Mouse (Mus musculus) T-helper 1 cell (primary cell): ENCODE measurements around the gene Abcc1.

Experiments used
- in situ Hi-C: fragments of 300-600 bp; cut with MboI, MseI; formaldehyde crosslinking; loops from one replicate; pipeline ENCODE4 v1.15.1; 2025; ENCODE audit warnings: high pct_unique_total_duplicates

Gene Abcc1

DNA sequence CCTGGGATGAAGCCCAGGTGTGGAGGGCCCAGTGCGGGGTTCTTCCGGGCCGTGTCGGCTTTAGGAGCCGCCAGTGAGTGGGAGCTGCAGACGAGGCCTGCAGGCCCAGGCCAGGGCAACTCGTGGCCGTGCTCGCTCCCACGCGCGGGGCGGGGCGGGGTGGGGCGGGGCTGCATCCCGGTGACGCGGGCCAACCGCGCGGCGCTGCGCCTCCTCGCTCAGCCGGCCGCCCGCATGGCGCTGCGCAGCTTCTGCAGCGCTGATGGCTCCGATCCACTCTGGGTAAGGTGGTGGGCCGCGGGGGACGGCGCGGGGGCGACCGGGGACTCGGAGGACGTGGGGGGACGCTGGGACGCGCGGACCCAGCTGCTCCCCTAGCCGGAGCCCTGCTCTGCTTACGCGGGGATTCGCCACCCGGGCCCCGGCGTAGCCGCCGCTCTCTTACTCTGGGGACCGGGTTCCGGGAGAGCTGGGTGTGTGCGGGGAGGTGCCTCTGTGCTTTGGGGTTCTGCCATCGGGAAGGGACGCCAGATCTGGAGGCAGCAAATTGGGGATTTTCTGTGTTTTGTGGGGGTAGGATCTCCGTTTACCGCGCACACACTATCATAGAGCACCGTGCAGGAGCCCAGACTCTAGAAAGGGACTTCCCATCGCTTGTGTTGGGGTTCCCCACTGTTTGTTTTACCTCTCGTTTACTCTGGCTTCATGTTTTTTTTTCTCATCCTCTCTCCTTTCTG, at the start of gene Abcc1:
Gene Abcc1, plus strand, starts transcription at position 197 of the 737 bp plus-strand sequence.
- in situ Hi-C loops: loop anchor here (5.0 kb wide), 1 partner anchor 39 kb away; no protein-coding TSS in a partner anchor

DNA sequence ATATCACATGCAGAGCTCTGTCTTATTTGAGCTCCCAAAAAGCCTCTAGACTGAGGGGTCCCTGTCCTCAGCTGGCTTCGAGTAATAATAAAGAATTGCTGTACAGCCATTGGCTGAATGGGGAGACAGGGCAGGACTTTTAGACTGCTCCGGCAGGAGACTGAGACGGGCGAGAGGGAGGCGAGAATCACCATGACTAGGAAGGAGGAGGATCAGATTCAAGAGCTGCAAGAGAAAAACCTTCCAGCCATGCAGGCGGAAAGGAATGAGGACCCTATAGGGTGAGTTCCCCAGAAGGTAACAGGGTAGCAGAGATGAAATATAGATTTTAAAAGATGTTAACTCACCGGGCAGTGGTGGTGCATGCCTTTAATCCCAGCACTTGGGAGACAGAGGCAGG, 48.4 kb upstream of the Abcc1 start:
- in situ Hi-C loops: loop anchor here (10.0 kb wide), 1 partner anchor 1552 kb away; the partner anchor contains the start of gene Mzt2

DNA sequence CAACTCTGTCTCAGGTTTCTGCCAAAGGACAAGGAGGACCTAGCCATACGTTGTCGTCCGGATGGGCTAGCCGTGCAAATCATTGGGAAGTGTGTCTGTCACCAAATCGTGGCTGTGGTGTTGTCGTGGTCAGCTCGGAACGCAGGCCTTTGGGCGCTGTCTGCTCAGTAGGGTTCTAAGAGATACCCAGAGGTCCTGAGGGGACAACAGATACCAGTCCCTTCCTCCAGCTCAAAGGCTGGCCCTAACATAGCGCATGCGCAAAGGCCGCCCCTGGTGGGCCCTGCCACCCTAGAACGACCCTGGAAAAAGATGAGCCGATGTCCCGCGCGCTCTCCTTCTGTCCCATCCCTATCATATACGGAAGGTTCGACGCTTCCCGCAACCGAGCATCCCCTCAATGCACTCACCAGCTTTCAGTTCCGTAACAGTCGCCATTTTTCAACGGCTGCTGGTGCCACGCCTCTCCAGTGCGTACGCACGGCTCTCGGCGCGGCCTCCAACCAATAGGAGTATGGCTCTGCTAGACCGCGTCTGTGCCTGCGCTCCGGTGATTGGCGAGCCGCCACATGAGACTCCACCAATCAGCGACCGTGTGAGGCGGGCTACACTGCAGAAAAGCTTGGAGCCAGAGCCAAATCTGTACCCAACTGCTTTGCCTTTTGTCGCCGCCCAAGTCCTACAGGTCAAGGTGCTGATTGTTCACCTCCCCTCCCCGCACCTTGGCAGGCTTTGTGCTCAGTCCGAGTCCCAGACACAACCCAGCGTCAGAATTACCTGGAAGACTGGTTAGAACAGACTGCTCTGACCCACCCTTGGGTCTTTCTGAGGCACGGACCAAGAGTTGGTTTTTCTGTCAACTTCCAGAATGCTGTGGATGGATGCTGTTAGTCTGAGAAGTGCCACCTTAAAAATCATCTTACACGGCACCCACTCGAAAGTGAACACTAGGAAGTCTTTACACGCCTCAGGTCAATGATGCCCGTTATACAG, 44.2 kb upstream of the Abcc1 start, which contains the start of gene Fopnl:
Gene Fopnl, minus strand, starts transcription at position 522 of the 993 bp plus-strand sequence.
- in situ Hi-C loops: loop anchor here (10.0 kb wide), 1 partner anchor 1548 kb away; the partner anchor contains the start of gene Mzt2

DNA sequence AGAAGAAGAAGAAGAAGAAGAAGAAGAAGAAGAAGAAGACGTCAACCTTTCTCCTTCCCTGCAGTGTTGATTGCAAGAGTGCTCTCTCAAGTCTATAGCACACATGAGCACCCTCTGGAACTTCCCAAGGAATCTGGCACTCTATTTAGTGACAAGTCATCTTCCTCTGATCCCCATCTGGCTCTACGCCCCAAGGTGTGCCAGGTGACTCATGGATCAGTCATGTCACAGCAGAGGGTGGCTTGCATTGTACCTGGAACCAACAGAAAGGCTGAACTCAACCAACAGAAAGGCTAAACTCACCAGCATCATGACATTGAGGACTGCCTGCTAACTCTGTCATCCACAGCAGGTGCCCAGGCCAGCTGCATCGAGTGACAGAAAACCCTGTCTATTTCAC, 41.7 kb upstream of the Abcc1 start:
- in situ Hi-C loops: loop anchor here (5.0 to 10.0 kb wide), 2 partner anchors 43 to 1545 kb away; partner anchors contain the start of genes Abcc1 and Mzt2

DNA sequence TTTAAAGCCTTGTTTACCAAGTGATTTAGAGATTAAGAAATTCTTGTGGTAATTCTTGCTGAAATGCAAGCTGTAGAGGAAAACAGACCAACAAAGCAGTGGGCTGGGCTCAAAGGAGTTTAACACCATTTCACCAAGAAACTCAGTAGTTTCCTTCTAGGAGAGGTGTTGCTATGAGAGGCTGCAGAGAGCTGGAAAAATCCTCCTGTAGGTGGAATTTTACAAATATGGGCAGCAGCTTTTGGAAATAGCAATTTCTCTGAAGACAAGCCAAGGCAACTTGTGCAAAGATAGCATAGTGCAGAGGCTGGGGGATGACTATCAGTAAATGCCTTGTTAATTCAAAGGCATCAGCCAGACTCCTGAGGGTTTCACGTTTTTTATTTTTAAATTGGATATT, 40.9 kb upstream of the Abcc1 start:
- in situ Hi-C loops: loop anchor here (5.0 kb wide), 1 partner anchor 42 kb away; the partner anchor contains the start of gene Abcc1

DNA sequence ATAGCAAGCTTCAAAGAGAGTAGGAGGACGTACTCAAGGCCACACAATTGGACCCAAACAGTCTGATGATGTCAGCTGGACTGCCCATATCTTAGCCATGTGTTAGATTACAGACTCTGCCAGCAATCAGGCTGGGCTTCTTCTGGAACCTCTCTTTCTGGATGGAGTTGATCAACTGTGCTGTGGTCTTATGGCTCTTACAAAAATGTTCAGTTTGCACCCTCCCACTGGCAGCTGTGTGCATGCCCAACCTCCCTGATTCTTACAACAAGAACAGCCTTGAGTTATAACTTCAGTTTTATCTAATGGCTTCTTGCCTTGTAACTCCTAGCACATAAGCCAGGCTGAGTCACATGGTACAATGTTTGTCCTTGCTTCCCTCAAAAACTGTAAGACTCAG, 33.2 kb upstream of the Abcc1 start:
- in situ Hi-C loops: no loop called here

DNA sequence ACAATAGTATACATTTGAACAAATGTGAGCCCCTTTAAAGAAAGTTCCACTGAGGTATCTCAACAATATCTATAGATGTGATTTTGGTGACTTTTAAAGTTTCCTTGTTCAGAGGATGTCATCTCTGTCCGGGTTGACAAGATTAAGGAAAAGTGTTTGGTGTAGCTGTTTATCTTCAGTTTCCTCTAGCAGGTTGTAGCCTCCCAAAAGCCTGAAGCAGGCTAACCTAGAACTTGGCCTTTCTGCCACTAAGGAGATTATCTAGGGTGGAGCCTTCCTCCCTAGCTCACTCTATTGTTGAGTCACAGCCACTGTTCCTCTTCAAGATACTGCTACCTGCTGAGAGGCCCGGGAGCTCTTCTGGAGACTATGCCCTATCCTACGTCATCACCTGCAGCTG, 16.4 kb upstream of the Abcc1 start:
- in situ Hi-C loops: loop anchor here (10.0 kb wide), 1 partner anchor 1940 kb away; no protein-coding TSS in a partner anchor

DNA sequence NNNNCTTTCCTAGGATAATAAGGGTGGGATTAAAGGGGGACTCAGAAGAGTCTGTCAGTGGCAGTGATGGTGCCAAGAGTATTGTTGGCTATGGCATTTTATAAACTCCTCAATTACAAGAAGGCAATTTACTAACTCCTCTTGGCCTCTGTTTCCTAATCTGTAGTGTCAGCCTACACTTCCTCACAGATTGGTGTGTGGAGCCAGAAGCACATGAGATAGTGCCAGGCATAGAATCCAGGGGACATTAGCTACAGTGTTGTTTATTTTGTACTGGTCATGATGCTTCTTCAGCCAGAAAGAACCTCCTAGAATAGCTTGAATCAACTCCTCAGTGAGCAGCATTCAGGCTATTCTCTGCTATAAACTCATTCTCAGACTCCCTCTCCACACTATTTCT, 9.8 kb upstream of the Abcc1 start:
- in situ Hi-C loops: no loop called here

DNA sequence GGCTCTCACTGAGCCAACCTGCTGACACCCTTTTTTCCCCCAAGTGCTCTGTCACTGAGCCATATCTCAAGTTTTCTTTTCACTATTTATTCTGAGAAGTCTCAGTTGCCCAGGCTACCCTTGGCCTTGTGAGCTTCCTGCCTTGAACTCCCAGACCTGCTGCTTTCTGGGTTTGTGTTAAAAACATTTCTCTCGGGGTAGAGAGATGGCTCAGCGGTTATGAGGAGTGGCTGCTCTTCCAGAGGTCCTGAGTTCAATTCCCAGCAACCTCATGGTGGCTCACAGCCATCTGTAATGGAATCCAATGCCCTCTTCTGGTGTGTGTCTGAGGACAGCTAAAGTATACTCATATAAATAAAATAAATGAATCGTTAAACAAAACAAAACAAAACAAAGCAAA, 9.1 kb upstream of the Abcc1 start:
- in situ Hi-C loops: no loop called here

DNA sequence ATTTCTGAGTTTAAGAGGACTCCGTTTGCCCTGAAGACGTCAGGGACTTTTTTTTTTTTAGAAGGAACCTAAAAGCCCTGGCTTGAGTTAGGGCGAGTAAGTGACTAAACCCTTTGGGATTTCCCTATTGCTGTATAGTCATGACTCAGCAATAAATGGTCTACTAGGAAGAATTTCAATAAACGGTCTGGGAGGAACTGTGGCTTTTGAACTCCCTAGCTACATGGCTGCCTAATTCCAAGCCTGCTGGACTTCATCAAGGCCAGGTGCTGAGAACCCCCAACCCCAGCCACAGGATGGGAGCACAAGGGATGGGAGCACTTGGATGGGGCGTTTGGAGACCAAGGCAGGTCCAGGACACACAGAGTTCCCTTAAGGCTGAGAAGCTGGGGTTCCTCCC, 8.7 kb upstream of the Abcc1 start:
- in situ Hi-C loops: no loop called here

DNA sequence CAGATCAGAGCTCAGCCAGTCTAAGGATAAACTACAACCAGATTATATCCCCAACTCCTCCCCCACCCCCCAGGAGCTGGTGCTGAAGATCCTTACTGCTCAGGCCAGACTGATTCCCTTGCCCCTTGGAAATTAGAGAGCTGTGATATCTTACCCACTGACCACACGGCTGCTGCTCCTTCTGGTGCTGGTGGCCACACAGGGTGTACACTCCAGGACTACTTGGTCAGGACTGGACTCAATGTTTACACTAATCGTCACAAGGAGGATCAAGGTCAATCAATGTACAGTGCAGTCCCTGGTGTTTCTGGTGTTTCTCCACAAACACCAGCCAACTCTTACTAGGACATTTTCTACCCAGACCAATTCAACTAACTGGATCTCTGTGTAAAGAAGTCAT, 3.5 kb upstream of the Abcc1 start:
- in situ Hi-C loops: no loop called here

DNA sequence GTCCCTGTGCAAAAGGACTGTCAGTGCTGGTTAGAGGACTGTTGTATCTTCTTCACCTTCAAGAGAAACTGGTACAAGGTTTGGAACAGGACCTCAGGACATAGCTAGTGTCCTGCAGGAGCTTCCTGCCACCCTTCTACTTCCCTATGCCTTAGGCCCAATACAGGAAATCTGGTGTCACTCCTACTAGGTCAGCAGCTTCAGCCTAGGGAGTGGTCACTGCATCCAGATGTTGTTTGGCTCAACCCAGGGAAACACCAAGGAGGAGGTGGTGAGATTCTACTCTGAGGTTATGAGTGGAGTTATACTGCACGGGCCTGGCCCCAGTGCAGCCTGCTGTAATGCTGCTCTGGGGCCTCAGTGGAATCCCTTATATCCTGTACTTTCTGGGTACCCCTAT, 2.8 kb upstream of the Abcc1 start:
- in situ Hi-C loops: no loop called here

DNA sequence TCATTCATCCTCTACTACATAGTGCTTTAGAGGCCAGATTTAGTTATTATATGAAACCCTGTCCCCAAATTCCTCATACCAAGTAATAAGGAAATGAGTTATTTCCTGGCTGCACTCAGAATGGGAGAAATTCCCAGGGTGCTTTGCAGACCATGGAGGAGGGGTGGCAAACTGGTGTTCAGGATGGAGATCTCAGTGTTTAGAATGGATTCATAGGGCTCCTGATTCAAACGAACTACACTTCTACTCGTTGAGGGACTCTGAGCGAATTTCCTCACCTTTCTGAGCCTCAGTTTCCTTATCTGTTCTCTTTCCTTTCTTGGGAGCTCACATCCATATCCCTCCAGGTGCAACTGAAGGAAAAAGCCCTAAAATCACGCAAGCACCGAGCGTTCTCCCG, 427 bp upstream of the Abcc1 start:
- in situ Hi-C loops: loop anchor here (5.0 kb wide), 1 partner anchor 39 kb away; no protein-coding TSS in a partner anchor

DNA sequence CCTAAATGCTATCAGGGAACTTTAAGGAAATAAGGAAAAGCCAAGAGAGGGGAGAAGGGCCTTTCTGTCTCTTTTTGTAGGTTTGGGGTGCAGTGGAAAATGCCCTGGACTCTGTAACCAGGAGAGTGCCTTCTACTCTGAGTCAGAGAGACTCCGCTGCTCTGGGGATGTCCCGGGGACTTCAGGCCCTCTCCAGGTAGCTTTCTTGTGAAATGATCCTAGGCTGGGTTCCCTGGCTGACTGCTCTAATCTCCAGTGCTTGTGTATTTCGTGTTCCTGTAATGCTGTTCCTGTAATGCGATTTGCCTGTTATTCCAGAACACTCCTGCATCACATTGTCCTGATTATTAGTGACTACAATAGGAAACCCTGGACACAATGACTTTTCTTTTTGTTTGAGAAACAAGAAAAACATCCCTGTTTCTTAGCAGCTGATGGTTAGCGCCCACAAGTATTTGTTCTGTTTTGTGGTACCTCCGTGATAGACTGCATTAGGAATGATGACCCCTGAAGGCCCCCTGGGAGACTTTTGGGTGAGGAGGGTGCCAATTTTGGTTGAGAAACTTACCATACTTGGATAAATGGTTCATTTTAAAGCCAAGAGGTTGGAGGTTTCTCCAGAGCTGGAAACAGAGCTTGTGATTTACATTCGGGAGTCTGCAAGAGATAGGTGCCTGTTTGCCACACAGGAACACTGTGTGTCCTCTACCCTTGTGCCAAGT, 902 bp downstream of the Abcc1 start:
- in situ Hi-C loops: loop anchor here (5.0 kb wide), 1 partner anchor 40 kb away; no protein-coding TSS in a partner anchor

DNA sequence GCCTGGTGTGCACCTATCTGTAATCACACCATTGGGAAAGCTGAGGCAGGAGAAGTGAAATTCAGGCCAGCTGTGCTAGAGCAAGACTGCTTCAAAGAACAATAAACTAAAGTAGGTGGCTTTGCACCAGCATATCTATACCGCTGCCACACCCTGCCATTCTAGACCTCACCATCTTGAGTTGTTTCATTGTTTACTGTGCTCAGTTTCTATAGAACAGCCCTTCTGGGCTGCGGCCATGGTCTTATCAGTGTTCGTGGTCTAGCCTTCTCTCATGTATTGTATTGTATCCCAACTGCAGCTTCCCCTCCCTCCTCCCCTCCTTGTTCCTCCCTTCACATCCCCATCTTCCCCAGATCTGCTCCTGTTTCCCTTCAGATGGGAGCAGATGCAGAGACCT, 2.1 kb downstream of the Abcc1 start:
- in situ Hi-C loops: loop anchor here (5.0 kb wide), 1 partner anchor 41 kb away; no protein-coding TSS in a partner anchor

DNA sequence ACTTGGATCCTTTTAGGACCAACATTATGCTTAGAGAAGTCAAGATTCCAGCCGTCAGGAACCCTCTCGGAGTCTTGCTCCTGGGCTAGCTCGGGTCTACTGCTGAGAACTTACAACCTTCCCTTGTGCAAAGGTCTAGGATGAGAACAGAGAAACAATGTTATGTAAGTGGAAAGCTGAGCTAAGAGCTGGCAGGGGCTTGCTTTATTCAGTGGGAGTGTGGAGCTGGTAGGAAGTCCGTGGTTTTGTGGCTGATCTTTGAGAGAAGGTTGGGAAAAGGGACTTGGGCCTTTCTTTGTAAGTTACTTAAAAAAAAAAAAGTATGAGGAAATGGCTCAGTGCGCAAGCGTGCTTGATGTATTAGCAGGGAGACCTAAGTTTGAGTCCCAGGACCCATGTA, 2.7 kb downstream of the Abcc1 start:
- in situ Hi-C loops: loop anchor here (5.0 kb wide), 1 partner anchor 42 kb away; no protein-coding TSS in a partner anchor

DNA sequence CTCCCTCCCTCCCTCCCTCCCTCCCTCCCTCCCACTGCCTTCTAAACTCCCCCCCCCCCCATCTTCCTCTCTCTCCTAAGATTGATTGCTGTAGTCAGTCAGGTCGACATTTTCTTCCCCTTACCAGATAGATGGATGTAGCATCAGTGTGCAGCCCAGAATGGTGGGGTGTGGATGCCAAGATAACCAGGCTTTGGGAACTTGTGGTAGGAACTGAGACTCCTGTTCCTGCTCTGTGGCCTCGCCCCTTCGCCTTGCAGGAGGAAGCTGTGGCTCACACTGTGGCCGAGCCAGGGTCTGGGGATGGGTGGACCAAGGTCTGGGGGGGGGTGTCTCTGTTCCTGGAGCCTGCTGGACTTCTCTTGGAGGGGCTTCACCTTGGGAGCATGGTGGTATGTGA, 4.1 kb downstream of the Abcc1 start:
- in situ Hi-C loops: no loop called here

DNA sequence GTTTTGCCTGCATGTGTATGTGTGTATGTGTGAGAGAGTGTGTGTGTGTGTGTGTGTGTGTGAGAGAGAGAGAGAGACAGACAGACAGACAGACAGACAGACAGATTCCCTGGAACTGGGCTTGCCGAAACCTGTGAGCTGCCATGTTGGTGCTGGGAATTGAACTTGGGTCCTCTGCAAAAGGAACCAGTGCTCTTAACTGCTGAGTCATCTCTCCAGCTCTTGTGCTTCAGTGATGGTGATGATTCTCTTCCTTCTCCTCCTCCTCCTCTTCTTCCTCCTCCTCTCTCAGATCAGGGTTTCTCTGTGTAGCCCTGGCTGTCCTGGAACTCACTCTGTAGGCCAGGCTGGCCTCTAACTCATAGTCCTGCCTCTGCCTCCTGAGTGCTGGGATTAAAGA, 4.7 kb downstream of the Abcc1 start:
- in situ Hi-C loops: no loop called here

DNA sequence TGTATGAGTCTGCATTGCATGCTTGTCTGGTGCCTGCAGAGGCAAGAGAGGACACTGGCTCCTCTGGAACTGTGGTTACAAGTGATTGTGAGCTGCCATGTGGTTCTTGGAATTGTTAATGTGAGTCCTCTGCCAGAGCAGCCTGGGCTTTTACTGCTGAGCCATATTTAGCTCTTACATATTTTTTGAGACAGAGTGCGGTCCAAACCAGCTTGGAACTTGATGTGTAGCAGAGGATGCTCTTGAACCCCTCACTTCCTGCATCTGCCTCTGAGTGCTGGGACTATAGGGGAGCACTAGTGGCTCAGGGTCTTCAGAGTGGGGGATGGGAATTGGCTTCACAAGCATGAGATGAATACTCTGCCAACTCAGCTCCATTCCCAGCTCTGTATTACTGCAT, 10.0 kb downstream of the Abcc1 start:
- in situ Hi-C loops: no loop called here

DNA sequence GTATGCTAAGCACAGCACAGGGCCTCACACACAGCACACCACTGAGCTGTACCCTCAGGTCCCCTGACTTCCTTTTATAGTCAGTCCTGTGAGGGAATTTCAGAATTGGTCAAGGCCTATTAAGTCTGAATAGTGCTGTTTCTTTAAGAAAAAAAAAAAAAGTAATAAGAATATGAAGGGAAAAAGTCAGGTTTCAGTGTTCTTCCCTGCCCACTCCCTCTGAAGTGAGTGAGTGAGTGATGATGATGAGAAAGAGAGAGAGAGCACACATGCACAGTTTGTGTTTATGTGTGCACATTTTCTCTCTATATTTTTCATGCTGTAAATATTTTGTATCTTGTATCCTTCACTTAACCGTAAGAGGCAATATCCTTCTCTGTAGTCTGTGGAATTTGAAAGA, 11.0 kb downstream of the Abcc1 start:
- in situ Hi-C loops: no loop called here

DNA sequence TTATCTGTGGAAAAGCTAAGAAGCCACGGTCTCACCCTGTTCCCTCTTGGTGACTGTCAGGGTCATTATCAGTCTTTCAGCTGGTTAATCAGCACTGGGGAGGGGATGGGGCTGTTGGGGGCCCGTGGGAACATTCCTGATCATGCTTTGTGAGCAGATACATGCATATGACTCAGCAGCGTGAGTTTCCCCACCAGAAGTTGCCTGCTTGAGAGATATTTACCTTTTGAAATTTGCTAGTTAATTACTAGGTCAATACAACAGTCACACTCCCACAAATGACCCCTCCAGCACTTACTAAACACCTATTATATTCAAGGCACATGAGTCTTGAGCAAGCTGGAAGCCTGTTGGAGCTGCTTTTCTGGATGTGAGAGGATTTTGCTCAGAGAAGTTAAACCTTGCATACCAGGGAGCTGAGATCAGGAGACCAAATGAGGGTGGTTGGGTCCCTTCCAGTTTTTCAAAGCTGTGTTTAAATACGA, 11.5 kb downstream of the Abcc1 start:
- in situ Hi-C loops: no loop called here
